Mouse (Mus musculus) adrenal gland, postnatal 4 days (tissue): ENCODE data around the gene Jsrp1. TPM values are rescaled to one million over a fixed set of nuclear protein-coding genes. Genes with fewer than 3 reads are reported as not detected.

Source experiments
- DNase-seq, 2 experiments: peaks; one replicate each; pipeline ENCODE4 v3.0.0; 2021 to 2022; ENCODE audit warnings: low spot score in 2 of 2, mixed read lengths in 2 of 2
- microRNA-seq: library from miRNA; unstranded; fragments of <30 nt; microRNA quantifications from one replicate; pipeline ENCODE4 v1.2.0, GENCODE M21; 2021
- total RNA-seq, 2 experiments: library from RNA; stranded (reverse); gene quantifications; 2 replicates each; pipeline ENCODE4 v1.2.3; 2021

Jsrp1 gene
- total RNA-seq, 2 experiments from 2014 or later = 12.7 to 18.4 TPM

- DNase-seq = no peak
Observed at GRCm38 (mm10) chr10:80760596-80761524, 52.4 kb downstream of the Jsrp1 start.

DNA sequence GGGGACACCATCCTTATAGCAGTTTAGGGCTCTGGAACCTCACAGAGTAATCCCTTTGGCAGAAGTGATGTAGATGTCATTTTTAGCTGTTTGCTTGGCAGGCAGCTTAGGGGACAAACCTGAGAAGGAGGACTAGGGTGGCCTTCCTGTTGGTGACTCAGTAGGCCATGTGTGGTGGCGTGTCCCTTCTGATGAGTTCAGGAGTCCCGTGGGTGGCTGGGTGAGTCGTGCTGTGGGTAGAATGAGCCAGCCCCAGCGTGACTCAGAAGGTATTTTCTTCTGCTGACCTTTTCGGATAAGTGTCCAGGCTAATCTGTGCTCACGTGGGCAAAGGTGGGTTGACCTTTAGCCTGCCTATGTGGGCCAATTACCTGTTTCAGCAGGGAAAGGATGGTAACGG lies 54.6 kb downstream of the Jsrp1 start:
- DNase-seq = no peak

Small RNA genes lying within 50 kb of the gene (microRNA-seq; reads per million reads assigned to microRNA genes)
- 3.4 reads per million, percentile 9 among the genes with 10 or more reads in this experiment for gene Mir1982

Other genes starting within 250 kb of the Jsrp1 start
- gene Klf16, start 236.2 kb downstream of the Jsrp1 start, total RNA-seq = 10 to 100 TPM; 14.2 to 16.5 TPM
- gene Abhd17a, start 223.2 kb downstream of the Jsrp1 start, total RNA-seq = 100 to 1,000 TPM; 106 to 112 TPM
- 10 to 100 TPM; 49.5 to 51.8 TPM for gene Scamp4, start 210.6 kb downstream of the Jsrp1 start, total RNA-seq
- 1 to 10 TPM; 4.0 to 4.9 TPM for gene Adat3, start 210.6 kb downstream of the Jsrp1 start, total RNA-seq
- 1 to 10 TPM; 3.0 to 3.4 TPM for gene Gm49322, start 207.5 kb downstream of the Jsrp1 start, total RNA-seq
- gene Csnk1g2, start 190.7 kb downstream of the Jsrp1 start, total RNA-seq = 100 to 1,000 TPM; 169 to 173 TPM
- gene Btbd2, start 156.4 kb downstream of the Jsrp1 start, total RNA-seq = 10 to 100 TPM; 72.0 to 76.3 TPM
- gene Mknk2, start 135.4 kb downstream of the Jsrp1 start, total RNA-seq = 100 to 1,000 TPM; 126 to 134 TPM
- gene Mob3a, start 111.5 kb downstream of the Jsrp1 start, total RNA-seq = 10 to 100 TPM; 16.5 to 16.6 TPM
- 10 to 100 TPM; 18.3 to 24.9 TPM for gene Izumo4, start 111.3 kb downstream of the Jsrp1 start, total RNA-seq
- 100 to 1,000 TPM in 1 of 2 experiments, 10 to 100 TPM in 1; 98.9 to 114 TPM for gene Ap3d1, start 71.2 kb downstream of the Jsrp1 start, total RNA-seq
- 10 to 100 TPM; 81.2 to 83.2 TPM for gene Dot1l, start 58.3 kb downstream of the Jsrp1 start, total RNA-seq
- gene Sf3a2, start 15.3 kb downstream of the Jsrp1 start, total RNA-seq = 10 to 100 TPM; 79.5 to 79.9 TPM
- gene Plekhj1, start 14.9 kb downstream of the Jsrp1 start, total RNA-seq = 100 to 1,000 TPM in 1 of 2 experiments, 10 to 100 TPM in 1; 93.7 to 105 TPM
- gene Amh, start 8.3 kb downstream of the Jsrp1 start, total RNA-seq = 1 to 10 TPM in 1 of 2 experiments, under 1 TPM in 1; 0.79 to 1.1 TPM
- gene Oaz1, start 13.2 kb upstream of the Jsrp1 start, total RNA-seq = 100 to 1,000 TPM; 668 to 717 TPM
- 1 to 10 TPM; 1.1 to 1.5 TPM for gene Lingo3, start 30.5 kb upstream of the Jsrp1 start, total RNA-seq
- 10 to 100 TPM; 50.4 to 52.9 TPM for gene Lsm7, start 41.7 kb upstream of the Jsrp1 start, total RNA-seq
- 10 to 100 TPM; 43.5 to 47.7 TPM for gene Sppl2b, start 41.8 kb upstream of the Jsrp1 start, total RNA-seq
- gene Tmprss9, start 58.4 kb upstream of the Jsrp1 start, total RNA-seq = not detected
- gene Timm13, start 87.5 kb upstream of the Jsrp1 start, total RNA-seq = 100 to 1,000 TPM; 162 to 179 TPM
- gene Lmnb2, start 104.7 kb upstream of the Jsrp1 start, total RNA-seq = 10 to 100 TPM; 18.5 to 23.1 TPM
- gene Gadd45b, start 116.6 kb upstream of the Jsrp1 start, total RNA-seq = 10 to 100 TPM; 10.9 to 11.1 TPM
- gene Gng7, start 201.4 kb upstream of the Jsrp1 start, total RNA-seq = 1 to 10 TPM; 5.4 to 6.7 TPM
- gene Diras1, start 212.2 kb upstream of the Jsrp1 start, total RNA-seq = 1 to 10 TPM; 2.9 to 3.5 TPM
- 10 to 100 TPM; 32.9 to 36.3 TPM for gene Slc39a3, start 223.9 kb upstream of the Jsrp1 start, total RNA-seq
- 100 to 1,000 TPM; 158 to 163 TPM for gene Sgta, start 246.7 kb upstream of the Jsrp1 start, total RNA-seq